Mouse (Mus musculus): ENCODE measurements at regions not wholly inside any gene's neighbourhood (a gene's known extent, or its start where the extent isn't known, plus 50 kb on each side); places are given as distances from the start of the nearest gene placed in this dataset.

DNA sequence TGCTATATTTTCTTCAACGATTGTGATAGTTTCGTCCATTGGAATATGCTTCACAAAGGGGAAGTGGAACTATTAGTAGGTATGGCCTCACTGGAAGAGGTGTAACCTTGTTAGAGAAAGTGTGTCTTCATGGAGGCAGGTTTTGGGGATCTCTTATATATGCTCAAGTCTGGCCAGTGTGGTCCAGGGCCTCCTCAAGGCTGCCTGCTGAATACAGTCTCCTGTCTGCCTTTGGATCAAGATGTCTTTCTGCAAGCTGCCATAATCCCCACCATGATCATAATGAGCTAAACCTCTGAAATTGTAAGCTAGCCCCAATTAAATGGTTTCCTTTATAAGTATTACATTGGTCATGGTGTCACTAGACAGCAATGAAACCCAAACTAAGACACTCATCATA lies 384.3 kb downstream of the Btbd3 start:
- DNase-seq, result no peak

GRCm38 (mm10) chr2:138641335-138641734 lies 385.0 kb downstream of the Btbd3 start:
- DNase-seq, result no peak

GRCm38 (mm10) chr2:138648616-138649015 lies 392.3 kb downstream of the Btbd3 start:
- DNase-seq, result no peak

DNA sequence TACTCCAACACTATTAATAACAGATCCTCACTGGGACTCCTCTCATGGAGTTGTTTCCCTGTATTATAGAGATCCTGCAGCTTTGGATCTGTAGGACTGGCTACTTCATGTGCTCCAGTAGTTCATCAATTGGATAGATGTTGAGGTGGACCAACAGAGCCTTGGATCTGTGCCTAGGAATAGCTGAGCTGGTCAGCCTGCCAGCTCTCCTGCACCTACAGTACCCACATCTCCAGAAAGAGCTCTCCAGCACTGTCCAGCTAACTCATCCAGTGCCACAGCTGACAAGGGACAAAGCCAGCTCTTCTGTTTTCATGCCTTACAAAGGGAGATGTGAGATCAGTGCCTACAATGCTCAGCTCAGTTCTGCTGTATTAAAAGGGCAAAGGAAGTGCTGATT lies 403.0 kb downstream of the Btbd3 start:
- DNase-seq, result no peak

- DNase-seq, result no peak
Measured at GRCm38 (mm10) chr2:138670307-138670706, 413.9 kb downstream of the Btbd3 start.

DNA sequence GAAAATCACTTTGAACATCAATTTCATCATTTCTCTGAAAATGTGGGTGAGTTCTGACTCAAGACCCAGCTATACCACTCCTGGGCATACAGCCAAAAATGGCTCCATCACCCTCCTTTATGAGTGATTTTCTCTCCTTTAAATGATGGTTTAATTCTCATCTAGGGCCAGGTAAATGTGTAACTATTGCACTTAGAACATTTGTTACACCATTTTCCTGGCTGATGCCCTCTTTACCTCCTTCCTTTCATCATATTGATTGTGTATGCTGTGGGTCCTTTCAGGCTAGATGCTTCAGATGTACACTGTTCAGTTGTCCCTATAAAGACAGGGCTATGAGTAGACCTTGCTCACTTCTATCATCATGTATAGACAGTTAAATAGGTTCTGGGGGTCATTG lies 418.4 kb downstream of the Btbd3 start:
- no peak for DNase-seq

DNA sequence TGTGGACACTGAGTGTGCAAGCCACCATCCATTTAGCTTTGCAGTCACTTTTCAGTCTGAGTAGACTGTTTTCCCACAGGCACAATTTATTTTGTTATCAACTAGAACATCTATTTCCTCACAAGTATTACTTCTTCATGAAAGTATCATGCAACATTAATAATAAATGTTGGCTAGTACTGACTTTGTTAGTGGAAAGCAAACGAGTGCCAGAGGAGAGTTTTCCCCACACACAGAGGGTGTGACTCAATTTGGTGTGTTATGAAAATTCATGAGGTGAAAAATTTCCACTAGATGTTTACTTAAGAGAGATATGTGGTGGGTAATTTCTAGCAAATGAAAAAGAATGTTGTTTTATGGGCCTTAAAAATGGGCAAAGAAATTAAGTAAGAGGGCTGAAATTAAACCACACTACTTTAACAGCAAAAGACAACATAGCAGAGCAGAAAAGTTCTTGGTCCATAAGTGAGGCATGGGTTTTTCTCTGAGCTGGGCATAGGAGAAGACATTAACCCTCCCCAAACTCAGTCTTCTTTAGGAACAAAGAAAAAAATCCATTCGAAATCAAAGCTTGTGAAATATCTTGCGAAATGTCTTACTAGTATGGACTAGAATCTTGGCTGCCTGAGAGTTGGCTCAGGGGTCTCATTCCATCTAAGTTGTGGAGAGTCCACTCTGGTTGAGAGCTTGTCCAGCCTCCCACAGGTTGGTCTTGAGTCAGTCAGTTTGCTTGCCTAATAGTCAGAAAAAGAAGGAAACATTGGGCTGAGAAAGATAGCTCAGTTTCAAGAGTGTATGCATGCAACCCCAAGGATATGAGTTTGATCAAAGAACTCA lies 419.1 kb downstream of the Btbd3 start:
- no peak for DNase-seq

- no peak for DNase-seq
Measured at GRCm38 (mm10) chr2:138688140-138688871, 431.9 kb downstream of the Btbd3 start.

GRCm38 (mm10) chr2:138689497-138689896 lies 433.1 kb downstream of the Btbd3 start:
- no peak for DNase-seq

- no peak for DNase-seq
Measured at GRCm38 (mm10) chr2:138702783-138703182, 446.4 kb downstream of the Btbd3 start.

GRCm38 (mm10) chr2:138703943-138704541 lies 447.7 kb downstream of the Btbd3 start:
- DNase-seq, result no peak

- peak; percentile 18 for DNase-seq
Measured at GRCm38 (mm10) chr2:138708763-138709162, 452.4 kb downstream of the Btbd3 start.

GRCm38 (mm10) chr2:138733846-138734245 lies 477.5 kb downstream of the Btbd3 start:
- no peak for DNase-seq

GRCm38 (mm10) chr2:138744806-138745205 lies 488.4 kb downstream of the Btbd3 start:
- DNase-seq, result no peak

DNA sequence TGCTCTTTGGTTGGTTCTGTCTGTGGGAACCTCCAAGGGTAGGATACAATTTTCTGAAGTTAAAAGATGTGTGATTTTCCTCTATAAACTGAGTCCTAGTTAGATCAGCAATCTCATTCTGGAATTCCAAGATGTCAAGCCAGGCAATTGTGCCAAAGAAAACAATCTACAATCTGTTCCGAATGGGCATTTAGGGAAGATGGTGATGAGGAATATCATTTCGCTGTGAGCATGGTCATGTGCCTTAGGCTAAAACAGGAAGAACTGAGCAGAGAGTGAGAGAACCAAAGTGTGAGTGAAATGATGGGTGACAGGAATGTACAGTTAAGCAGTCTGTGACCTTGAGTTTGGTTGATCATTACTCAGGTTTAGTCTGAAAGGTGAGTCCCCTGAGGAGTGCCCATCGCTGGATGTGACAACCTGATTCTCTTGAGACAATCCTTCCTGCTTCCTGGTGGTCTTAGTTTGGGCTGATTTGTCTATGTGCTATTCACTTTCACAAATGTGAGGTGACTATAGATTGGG lies 504.1 kb downstream of the Btbd3 start:
- DNase-seq, result no peak

DNA sequence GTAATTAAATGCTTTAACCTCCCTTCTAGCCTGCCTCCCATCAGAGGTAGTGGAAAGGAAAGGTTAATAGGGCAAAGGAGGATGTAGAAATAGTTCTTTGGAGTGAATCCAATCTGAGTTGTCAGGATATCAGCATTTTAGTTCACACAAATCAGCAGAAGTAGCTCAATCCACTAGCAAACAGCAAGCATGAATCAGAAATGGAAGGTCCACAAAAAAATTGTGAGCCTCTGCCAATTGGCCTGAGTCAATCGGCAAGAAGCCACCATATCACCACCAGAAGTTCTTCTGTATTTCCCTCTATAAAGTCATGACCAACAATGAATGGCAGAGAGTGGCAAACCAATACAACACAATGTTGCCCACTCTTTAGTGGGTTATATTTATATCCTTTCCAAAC lies 505.0 kb downstream of the Btbd3 start:
- DNase-seq, result no peak

GRCm38 (mm10) chr2:138766275-138766842 lies 510.0 kb downstream of the Btbd3 start:
- DNase-seq, result peak; percentile 10

DNA sequence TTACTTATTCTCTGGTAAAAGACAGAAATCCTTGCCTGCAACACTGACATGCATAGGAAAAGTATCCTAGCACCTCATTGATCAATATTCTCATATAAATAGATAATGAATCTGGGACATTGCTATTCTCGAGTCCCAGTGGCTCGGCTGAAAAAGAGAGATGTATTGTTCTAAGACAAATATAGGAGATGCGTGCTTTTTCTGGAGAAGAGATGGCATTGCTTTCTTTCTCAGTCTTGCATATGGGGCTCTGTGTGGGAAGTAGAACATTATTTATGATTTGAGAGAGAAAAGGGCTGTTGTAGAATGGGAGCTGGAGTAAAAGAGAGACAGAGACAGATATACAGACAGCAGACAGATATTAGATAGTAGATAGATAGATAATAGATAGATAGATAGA lies 527.4 kb downstream of the Btbd3 start:
- DNase-seq, result no peak

DNA sequence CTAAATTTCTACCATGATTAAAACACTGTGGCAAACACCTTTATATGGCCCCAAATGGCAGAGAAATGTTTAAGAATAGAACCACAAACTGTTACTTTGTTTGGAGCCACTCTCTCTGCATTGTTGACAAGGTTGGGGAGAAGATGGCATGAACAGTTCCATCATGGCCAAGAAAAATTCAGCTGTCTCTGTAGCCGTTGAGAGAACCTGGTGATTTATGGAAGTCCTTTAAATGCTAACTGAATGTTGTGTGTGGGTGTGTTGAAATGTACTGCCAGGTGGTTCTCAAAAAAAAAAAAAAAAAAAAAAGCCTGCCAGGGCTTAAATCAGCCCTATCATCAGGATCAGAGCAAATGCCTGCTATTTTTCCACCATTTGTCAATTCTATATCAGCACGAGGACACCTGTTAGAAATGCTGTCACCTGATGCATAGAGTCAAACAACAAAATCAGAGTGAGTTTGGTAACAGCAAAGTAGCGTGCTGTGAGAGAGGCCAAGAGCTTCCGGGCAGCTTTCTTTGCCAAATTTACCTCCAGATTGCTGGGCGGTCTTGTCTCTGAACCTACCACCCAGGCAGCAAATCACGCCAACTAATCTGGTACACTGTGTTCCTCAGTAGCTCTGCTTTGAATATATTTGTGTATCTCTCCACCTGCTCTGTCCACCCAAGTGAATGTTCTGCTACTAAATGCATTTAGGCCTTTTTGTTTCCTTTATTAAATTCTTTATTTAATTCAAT lies 536.5 kb downstream of the Btbd3 start:
- DNase-seq, result no peak

GRCm38 (mm10) chr2:138806196-138806595 lies 549.8 kb downstream of the Btbd3 start:
- no peak for DNase-seq

DNA sequence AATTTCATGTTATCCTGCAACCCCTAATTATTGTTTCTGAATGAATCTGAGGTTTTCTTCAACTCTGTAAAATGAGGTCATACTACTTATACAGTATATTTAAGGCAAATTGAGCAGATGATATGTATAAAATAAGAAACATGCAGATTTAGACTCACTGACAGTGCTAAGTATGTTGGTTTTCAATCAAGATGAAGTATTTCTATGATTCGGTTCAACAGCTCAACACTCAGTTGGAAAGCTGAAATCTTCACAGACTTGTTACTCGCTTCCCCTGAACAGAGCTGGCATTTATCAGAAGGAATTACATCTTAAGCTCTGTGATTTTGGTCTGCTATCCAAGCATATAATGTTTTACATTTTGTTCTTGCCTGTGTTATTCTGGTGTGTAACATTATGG lies 553.4 kb downstream of the Btbd3 start:
- no peak for DNase-seq

GRCm38 (mm10) chr2:138820489-138820888 lies 564.1 kb downstream of the Btbd3 start:
- DNase-seq, result no peak

DNA sequence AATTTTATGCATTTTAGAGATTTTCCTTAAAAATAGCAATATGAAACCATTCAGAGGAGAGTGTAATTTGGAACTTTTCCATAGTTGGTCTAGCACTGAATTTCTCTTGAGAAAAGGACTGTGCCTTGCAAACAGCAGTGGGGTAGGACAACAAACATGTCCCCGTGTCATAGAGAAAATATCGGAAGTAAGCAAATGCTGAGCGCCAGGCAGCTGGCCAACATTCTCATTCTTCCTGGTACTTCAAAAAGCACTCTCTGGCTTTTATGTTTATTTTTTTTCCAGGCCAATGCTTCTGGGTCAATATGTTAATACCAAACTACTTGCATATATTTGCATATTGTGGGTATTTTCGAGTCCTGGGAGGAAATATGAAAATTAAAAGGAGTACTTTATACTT lies 568.5 kb downstream of the Btbd3 start:
- DNase-seq, result no peak

All from embryo, embryonic 11 days (tissue).